ENCODE assay signal across 10 mouse cellular contexts in the genomic region with DNA sequence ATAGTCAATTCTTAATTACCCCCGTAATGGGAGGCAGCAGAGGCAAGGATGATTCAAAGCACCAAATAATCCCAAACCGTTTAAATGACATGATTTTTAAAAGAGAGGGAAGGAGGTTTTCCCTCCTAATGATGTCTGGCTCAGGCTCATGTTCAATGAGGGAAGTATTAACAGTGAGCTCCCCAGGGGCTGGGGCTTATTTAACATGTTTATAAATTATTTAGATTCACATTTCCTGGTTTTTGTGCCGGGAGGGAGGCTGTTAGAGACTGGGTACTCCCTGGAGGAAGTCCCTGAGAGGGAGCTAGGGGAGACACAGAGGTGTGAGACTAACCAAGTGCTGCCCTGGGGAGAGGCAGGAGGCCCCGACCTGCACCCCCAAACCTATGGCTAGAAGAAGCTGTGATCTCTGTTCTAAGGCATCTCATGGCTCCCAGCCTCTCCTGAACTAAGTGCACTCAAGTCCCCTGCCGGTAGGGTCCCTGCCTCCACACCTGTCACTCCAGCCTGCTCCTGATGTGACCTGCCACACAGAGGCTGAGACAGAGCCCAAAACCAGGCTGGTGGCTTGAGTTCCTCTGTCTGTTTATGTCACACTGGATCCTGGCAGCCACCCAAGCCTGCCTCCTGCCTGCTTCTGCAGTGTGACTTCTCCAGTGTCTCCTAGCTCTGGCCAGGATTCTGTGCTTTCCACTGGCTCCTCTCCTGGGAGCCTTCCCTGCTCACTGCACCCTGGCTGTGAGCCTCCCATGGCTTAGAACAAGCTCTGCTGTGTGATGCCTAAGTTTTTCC. TPM values are rescaled to one million over a fixed set of nuclear protein-coding genes. Genes with fewer than 3 reads are reported as not detected.
DNase-seq lines count a peak whose midpoint lies in the region; ATAC-seq lines count a peak whose summit lies in the region.
"Had no signal": no experiment of that assay in that cellular context is flagged by ENCODE, and none has a peak within 500 bp of the region (broad histone marks: within the 10 kb centered on the region; RNA-seq: fewer than 3 reads in every experiment).

No protein-coding gene starts in this region.

- H3K36me3 ChIP-seq in hindbrain, embryonic 16.5 days (ENCODE audit: control insufficient read depth, insufficient read depth, low read length), result no peaks in the 10 kb centered on the region
- no peaks in the 10 kb centered on the region for H3K36me3 ChIP-seq in midbrain, embryonic 14.5 days (ENCODE audit: control insufficient read depth, insufficient read depth, low read length)
- H3K36me3 ChIP-seq: heart, embryonic 13.5 days had no signal

- no peaks in the 10 kb centered on the region; the same call in 1 of the 2 replicates for H3K27me3 ChIP-seq in hindbrain, embryonic 16.5 days (replicated peaks; ENCODE audit: control insufficient read depth, insufficient read depth, low read length)
- H3K27me3 ChIP-seq in midbrain, embryonic 14.5 days (ENCODE audit: control insufficient read depth, insufficient read depth, low read length), result no peaks in the 10 kb centered on the region

- H3K4me2 ChIP-seq in hindbrain, embryonic 16.5 days (ENCODE audit: low read length), result no peak overlapping the region
- no peak overlapping the region for H3K4me2 ChIP-seq in midbrain, embryonic 14.5 days (ENCODE audit: low read length)
- H3K4me2 ChIP-seq: heart, embryonic 13.5 days had no signal

- DNase-seq in adrenal gland, adult 2 months, result peak; percentile 14
- no peak for DNase-seq in adrenal gland, postnatal 4 days (ENCODE audit: low spot score in 2 of 2)
- peak; percentile 77 to 81 for DNase-seq in right cerebral cortex, postnatal 10 days (ENCODE audit: low spot score in 2 of 2)
- no peak for DNase-seq in right cerebral cortex, adult 2 months (ENCODE audit: low spot score in 2 of 2)
- peak; percentile 84 for DNase-seq in midbrain, embryonic 14.5 days
- no peak for DNase-seq in left cerebral cortex, adult 9 months (ENCODE audit: low spot score in 2 of 2)

- H3K9me3 ChIP-seq in hindbrain, embryonic 16.5 days (ENCODE audit: control insufficient read depth, low read length), result no peaks in the 10 kb centered on the region
- no peaks in the 10 kb centered on the region for H3K9me3 ChIP-seq in midbrain, embryonic 14.5 days (ENCODE audit: control insufficient read depth, low read length)

- no peak overlapping the region for H3K9ac ChIP-seq in hindbrain, embryonic 16.5 days (ENCODE audit: low read depth, low read length)
- no peak overlapping the region for H3K9ac ChIP-seq in midbrain, embryonic 14.5 days (replicated peaks; ENCODE audit: low read length)
- H3K9ac ChIP-seq: heart, embryonic 13.5 days had no signal

- ATAC-seq in hindbrain, embryonic 16.5 days, result peak; percentile 35
- no peak for ATAC-seq in midbrain, embryonic 14.5 days (ENCODE audit: low FRiP score, low TSS enrichment)
- no peak for ATAC-seq in activated CD4-positive, CD25-positive, alpha-beta regulatory T cell, adult 4 months

- peak overlapping the region; percentile 46 for H3K27ac ChIP-seq in hindbrain, embryonic 16.5 days (ENCODE audit: low read depth, low read length)
- peak overlapping the region; percentile 6 for H3K27ac ChIP-seq in midbrain, embryonic 14.5 days (replicated peaks; ENCODE audit: low read depth, low read length)
- H3K27ac ChIP-seq: heart, embryonic 13.5 days had no signal

- WGBS in hindbrain, embryonic 16.5 days, result 12% methylated on average over 5 of the region's 5 CpGs
- 16% methylated on average over 5 of the region's 5 CpGs for WGBS in midbrain, embryonic 14.5 days

- H3K4me3 ChIP-seq in hindbrain, embryonic 16.5 days (ENCODE audit: low read length), result no peak overlapping the region
- no peak overlapping the region for H3K4me3 ChIP-seq in midbrain, embryonic 14.5 days (replicated peaks; ENCODE audit: low read depth, low read length)
- H3K4me3 ChIP-seq: heart, embryonic 13.5 days had no signal

- H3K4me1 ChIP-seq in hindbrain, embryonic 16.5 days (ENCODE audit: control insufficient read depth, insufficient read depth, low read depth, low read length), result peaks cover 46% of the 10 kb centered on the region
- H3K4me1 ChIP-seq in midbrain, embryonic 14.5 days (ENCODE audit: control insufficient read depth, insufficient read depth, low read length), result peaks cover 62% of the 10 kb centered on the region

RNA-seq across cellular contexts. Expression of a gene that starts 51.5 kb away (rescaled TPM):
- total RNA-seq in adrenal gland, adult 2 months (2021), result 1 to 10 TPM; 1.5 to 8.3 TPM
- 48.9 and 89.9 TPM in 2 replicates for polyA plus RNA-seq in adrenal gland, adult 2 months (2012; rRNA removed)
- total RNA-seq in adrenal gland, postnatal 4 days (2021), result 10 to 100 TPM; 11.1 to 11.7 TPM
- 15.1 and 18.3 TPM in 2 replicates for polyA plus RNA-seq in hindbrain, embryonic 16.5 days (2015; fragmentation: Nextera tagmentation; extraction: Ambion mirVana)
- 18.4 and 20.0 TPM in 2 replicates for polyA plus RNA-seq in midbrain, embryonic 14.5 days (2014; fragmentation: Nextera tagmentation; extraction: Ambion mirVana)
- polyA plus RNA-seq in activated CD4-positive, CD25-positive, alpha-beta regulatory T cell, adult 4 months (2017; shearing (Covaris generic)), result not detected
- total RNA-seq: neutrophil, adult 5-6 weeks had no signal

Comparison
In these comparisons a context has a peak if more than half of its experiments do, and no peak if none do; other contexts are left out.
1. DNase-seq: peak in adrenal gland, adult 2 months (single experiment), right cerebral cortex, postnatal 10 days (2 of 2) and midbrain, embryonic 14.5 days (single experiment); none in adrenal gland, postnatal 4 days (0 of 2), right cerebral cortex, adult 2 months (0 of 2) and left cerebral cortex, adult 9 months (0 of 2).
2. RNA of a gene that starts 51.5 kb away (polyA plus RNA-seq): 48.9 to 89.9 TPM in adrenal gland, adult 2 months, 18.4 to 20.0 TPM in midbrain, embryonic 14.5 days and 15.1 to 18.3 TPM in hindbrain, embryonic 16.5 days; not detected in activated CD4-positive, CD25-positive, alpha-beta regulatory T cell, adult 4 months; every median in the first group is over 10 times any median in the second.